Mouse (Mus musculus): ENCODE data around the gene Gtf2h3.

The Gtf2h3 gene

DNA sequence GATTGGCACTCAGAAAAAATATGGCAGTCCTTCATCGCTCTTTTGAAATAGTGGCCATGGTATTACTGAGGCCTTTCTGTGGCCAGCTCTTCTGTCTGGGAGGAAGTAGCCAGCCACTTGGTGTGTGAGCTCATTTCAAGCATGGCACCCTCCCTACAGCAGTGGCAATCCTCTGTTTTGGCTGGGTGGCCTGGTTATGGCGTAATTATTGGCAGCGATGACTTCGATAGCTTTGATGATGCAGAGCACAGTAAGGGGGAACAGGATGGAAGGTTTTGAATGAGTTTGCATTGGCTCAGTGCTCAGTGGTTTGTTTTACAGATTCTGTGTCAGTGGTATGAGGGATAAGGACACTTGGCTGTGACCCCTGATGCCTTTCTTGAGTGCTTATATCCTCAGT is 57.8 kb downstream of the Gtf2h3 start:
- DNase-seq (ENCODE audit: low spot score) = no peak

GRCm38 (mm10) chr5:124637300-124637699 is 58.4 kb downstream of the Gtf2h3 start:
- no peak for DNase-seq (ENCODE audit: low spot score)

GRCm38 (mm10) chr5:124637836-124638235 is 58.9 kb downstream of the Gtf2h3 start:
- DNase-seq (ENCODE audit: low spot score) = no peak

All from layer of hippocampus, adult 9-10 months (tissue).